Mouse (Mus musculus): ENCODE data around the gene Dnase2a. TPM values are rescaled to one million over a fixed set of nuclear protein-coding genes. Genes with fewer than 3 reads are reported as not detected.

The Dnase2a gene
- polyA plus RNA-seq, 1 experiment from 2014 or later = 12.7 TPM

Small RNA genes lying within 50 kb of the gene (microRNA-seq; reads per million reads assigned to microRNA genes)
- gene Gm24197 (ENCODE audit: borderline number of aligned reads) = not detected
- gene Mir7069 (ENCODE audit: borderline number of aligned reads) = 11.6 reads per million, percentile 24 among the genes with 10 or more reads in this experiment

Other genes starting within 250 kb of the Dnase2a start
- 46.5 and 50.1 TPM in 2 replicates for gene Ier2, start 245.7 kb upstream of the Dnase2a start, polyA plus RNA-seq (2014; fragmentation: Nextera tagmentation; extraction: Ambion mirVana)
- gene Trmt1, start 222.3 kb upstream of the Dnase2a start, polyA plus RNA-seq (2014; fragmentation: Nextera tagmentation; extraction: Ambion mirVana) = 94.1 and 95.6 TPM in 2 replicates
- gene Nacc1, start 220.7 kb upstream of the Dnase2a start, polyA plus RNA-seq (2014; fragmentation: Nextera tagmentation; extraction: Ambion mirVana) = 23.0 and 25.2 TPM in 2 replicates
- 67.9 and 68.6 TPM in 2 replicates for gene Lyl1, start 207.1 kb upstream of the Dnase2a start, polyA plus RNA-seq (2014; fragmentation: Nextera tagmentation; extraction: Ambion mirVana)
- 11.8 and 12.3 TPM in 2 replicates for gene G430095P16Rik, start 185.6 kb upstream of the Dnase2a start, polyA plus RNA-seq (2014; fragmentation: Nextera tagmentation; extraction: Ambion mirVana)
- 5.0 and 7.1 TPM in 2 replicates for gene Nfix, start 108.2 kb upstream of the Dnase2a start, polyA plus RNA-seq (2014; fragmentation: Nextera tagmentation; extraction: Ambion mirVana)
- 4.5 and 4.9 TPM in 2 replicates for gene Dand5, start 85.7 kb upstream of the Dnase2a start, polyA plus RNA-seq (2014; fragmentation: Nextera tagmentation; extraction: Ambion mirVana)
- gene Gadd45gip1, start 77.0 kb upstream of the Dnase2a start, polyA plus RNA-seq (2014; fragmentation: Nextera tagmentation; extraction: Ambion mirVana) = 87.8 and 90.6 TPM in 2 replicates
- gene Rad23a, start 67.9 kb upstream of the Dnase2a start, polyA plus RNA-seq (2014; fragmentation: Nextera tagmentation; extraction: Ambion mirVana) = 188 and 191 TPM in 2 replicates
- 860 and 893 TPM in 2 replicates for gene Calr, start 61.6 kb upstream of the Dnase2a start, polyA plus RNA-seq (2014; fragmentation: Nextera tagmentation; extraction: Ambion mirVana)
- 130 TPM in 2 replicates for gene Farsa, start 51.6 kb upstream of the Dnase2a start, polyA plus RNA-seq (2014; fragmentation: Nextera tagmentation; extraction: Ambion mirVana)
- gene Syce2, start 36.4 kb upstream of the Dnase2a start, polyA plus RNA-seq (2014; fragmentation: Nextera tagmentation; extraction: Ambion mirVana) = 144 and 160 TPM in 2 replicates
- 53.5 and 56.7 TPM in 2 replicates for gene Gcdh, start 14.6 kb upstream of the Dnase2a start, polyA plus RNA-seq (2014; fragmentation: Nextera tagmentation; extraction: Ambion mirVana)
- gene Klf1, start 6.6 kb upstream of the Dnase2a start, polyA plus RNA-seq (2014; fragmentation: Nextera tagmentation; extraction: Ambion mirVana) = 458 and 504 TPM in 2 replicates
- 0.14 and 0.29 TPM in 2 replicates for gene Mast1, start 28.8 kb downstream of the Dnase2a start, polyA plus RNA-seq (2014; fragmentation: Nextera tagmentation; extraction: Ambion mirVana)
- 0.22 and 0.49 TPM in 2 replicates for gene Rtbdn, start 38.4 kb downstream of the Dnase2a start, polyA plus RNA-seq (2014; fragmentation: Nextera tagmentation; extraction: Ambion mirVana)
- gene Gm49661, start 60.9 kb downstream of the Dnase2a start, polyA plus RNA-seq (2014; fragmentation: Nextera tagmentation; extraction: Ambion mirVana) = not detected in 2 replicates
- 1,398 and 1,409 TPM in 2 replicates for gene Prdx2, start 61.0 kb downstream of the Dnase2a start, polyA plus RNA-seq (2014; fragmentation: Nextera tagmentation; extraction: Ambion mirVana)
- gene Rnaseh2a, start 61.2 kb downstream of the Dnase2a start, polyA plus RNA-seq (2014; fragmentation: Nextera tagmentation; extraction: Ambion mirVana) = 195 and 197 TPM in 2 replicates
- 21.1 and 23.2 TPM in 2 replicates for gene Junb, start 70.2 kb downstream of the Dnase2a start, polyA plus RNA-seq (2014; fragmentation: Nextera tagmentation; extraction: Ambion mirVana)
- 15.5 and 16.7 TPM in 2 replicates for gene Hook2, start 82.0 kb downstream of the Dnase2a start, polyA plus RNA-seq (2014; fragmentation: Nextera tagmentation; extraction: Ambion mirVana)
- gene Best2, start 106.0 kb downstream of the Dnase2a start, polyA plus RNA-seq (2014; fragmentation: Nextera tagmentation; extraction: Ambion mirVana) = 0.13 TPM in 1 of 2 replicates, not detected in the other
- 100 and 103 TPM in 2 replicates for gene Asna1, start 116.7 kb downstream of the Dnase2a start, polyA plus RNA-seq (2014; fragmentation: Nextera tagmentation; extraction: Ambion mirVana)
- 126 and 138 TPM in 2 replicates for gene Trir, start 118.3 kb downstream of the Dnase2a start, polyA plus RNA-seq (2014; fragmentation: Nextera tagmentation; extraction: Ambion mirVana)
- 17.7 and 19.3 TPM in 2 replicates for gene Tnpo2, start 128.4 kb downstream of the Dnase2a start, polyA plus RNA-seq (2014; fragmentation: Nextera tagmentation; extraction: Ambion mirVana)
- gene Fbxw9, start 151.5 kb downstream of the Dnase2a start, polyA plus RNA-seq (2014; fragmentation: Nextera tagmentation; extraction: Ambion mirVana) = 15.5 and 17.4 TPM in 2 replicates
- gene Gm5741, start 159.4 kb downstream of the Dnase2a start, polyA plus RNA-seq (2014; fragmentation: Nextera tagmentation; extraction: Ambion mirVana) = not detected in 2 replicates
- gene Dhps, start 163.2 kb downstream of the Dnase2a start, polyA plus RNA-seq (2014; fragmentation: Nextera tagmentation; extraction: Ambion mirVana) = 72.5 and 73.8 TPM in 2 replicates
- 103 and 105 TPM in 2 replicates for gene Wdr83os, start 172.2 kb downstream of the Dnase2a start, polyA plus RNA-seq (2014; fragmentation: Nextera tagmentation; extraction: Ambion mirVana)
- gene Wdr83, start 172.7 kb downstream of the Dnase2a start, polyA plus RNA-seq (2014; fragmentation: Nextera tagmentation; extraction: Ambion mirVana) = 46.4 and 50.4 TPM in 2 replicates
- 38.6 and 40.3 TPM in 2 replicates for gene Man2b1, start 174.7 kb downstream of the Dnase2a start, polyA plus RNA-seq (2014; fragmentation: Nextera tagmentation; extraction: Ambion mirVana)
- gene Zfp791, start 214.5 kb downstream of the Dnase2a start, polyA plus RNA-seq (2014; fragmentation: Nextera tagmentation; extraction: Ambion mirVana) = 0.71 and 1.1 TPM in 2 replicates
- gene Cks1brt, start 243.4 kb downstream of the Dnase2a start, polyA plus RNA-seq (2014; fragmentation: Nextera tagmentation; extraction: Ambion mirVana) = not detected in 2 replicates